ENCODE assay signal across 14 mouse cellular contexts in genomic region chr3:149256891-149257290, GRCm38 (mm10).
DNase-seq lines count a peak whose midpoint lies in the region; ATAC-seq and TF ChIP-seq lines count a peak whose summit lies in the region.
"Had no signal": no experiment of that assay in that cellular context is flagged by ENCODE, and none has a peak within 500 bp of the region (broad histone marks: within the 10 kb centered on the region; RNA-seq: fewer than 3 reads in every experiment).

No protein-coding gene starts in this region.

- no peak for ATAC-seq in hindbrain, postnatal 0 days
- no peak for ATAC-seq in hindbrain, embryonic 13.5 days (ENCODE audit: low FRiP score)
- ATAC-seq in lung, embryonic 14.5 days (ENCODE audit: insufficient read depth): peak; percentile 69; the same call in 1 of the 2 replicates
- no peak; the same call in 1 of the 2 replicates for ATAC-seq in embryonic facial prominence, embryonic 15.5 days (ENCODE audit: insufficient number of reproducible peaks, low FRiP score, low TSS enrichment, low read depth)
- ATAC-seq: forebrain, embryonic 13.5 days had no signal

- H3K9me3 ChIP-seq in hindbrain, postnatal 0 days (ENCODE audit: low read length): no peaks in the 10 kb centered on the region
- no peaks in the 10 kb centered on the region for H3K9me3 ChIP-seq in hindbrain, embryonic 13.5 days
- no peaks in the 10 kb centered on the region for H3K9me3 ChIP-seq in lung, embryonic 14.5 days (ENCODE audit: low read depth, low read length)
- no peaks in the 10 kb centered on the region for H3K9me3 ChIP-seq in embryonic facial prominence, embryonic 15.5 days (replicated peaks)
- H3K9me3 ChIP-seq: embryonic facial prominence, embryonic 12.5 days; forebrain, embryonic 13.5 days; liver, embryonic 13.5 days had no signal

- no peaks in the 10 kb centered on the region for H3K36me3 ChIP-seq in hindbrain, postnatal 0 days (ENCODE audit: insufficient read depth, low read length)
- no peaks in the 10 kb centered on the region for H3K36me3 ChIP-seq in hindbrain, embryonic 13.5 days
- no peaks in the 10 kb centered on the region for H3K36me3 ChIP-seq in lung, embryonic 14.5 days (ENCODE audit: insufficient read depth)
- H3K36me3 ChIP-seq in embryonic facial prominence, embryonic 15.5 days: no peaks in the 10 kb centered on the region
- H3K36me3 ChIP-seq: embryonic facial prominence, embryonic 12.5 days; liver, embryonic 13.5 days had no signal

- TF ChIP-seq CTCF in hindbrain, postnatal 0 days (IDR thresholded peaks at IDR 0.05; ENCODE audit: low read depth): no peak
- no peak for TF ChIP-seq CTCF in lung, embryonic 14.5 days (IDR thresholded peaks at IDR 0.05; ENCODE audit: low read depth)

- H3K27me3 ChIP-seq in hindbrain, postnatal 0 days (ENCODE audit: insufficient read depth, low read length): no peaks in the 10 kb centered on the region; the same call in none of the 2 replicates
- peaks cover 23% of the 10 kb centered on the region for H3K27me3 ChIP-seq in hindbrain, embryonic 13.5 days
- no peaks in the 10 kb centered on the region for H3K27me3 ChIP-seq in lung, embryonic 14.5 days (ENCODE audit: insufficient read depth, low read length)
- H3K27me3 ChIP-seq in embryonic facial prominence, embryonic 15.5 days: no peaks in the 10 kb centered on the region
- H3K27me3 ChIP-seq: CH12.LX; embryonic facial prominence, embryonic 12.5 days; forebrain, embryonic 13.5 days; liver, embryonic 13.5 days; megakaryocyte, embryonic 14.5 days had no signal

- H3K4me3 ChIP-seq in hindbrain, postnatal 0 days (ENCODE audit: low read length): no peak overlapping the region
- H3K4me3 ChIP-seq in hindbrain, embryonic 13.5 days: no peak overlapping the region
- H3K4me3 ChIP-seq in lung, embryonic 14.5 days (ENCODE audit: low read depth, low read length): no peak overlapping the region
- H3K4me3 ChIP-seq in embryonic facial prominence, embryonic 15.5 days (replicated peaks): no peak overlapping the region
- H3K4me3 ChIP-seq: embryonic facial prominence, embryonic 12.5 days; forebrain, embryonic 13.5 days; liver, embryonic 13.5 days; megakaryocyte, embryonic 14.5 days; myocyte had no signal

- H3K4me2 ChIP-seq in hindbrain, postnatal 0 days (ENCODE audit: low read depth, low read length): peak overlapping the region; percentile 16; the same call in 1 of the 2 replicates
- no peak overlapping the region for H3K4me2 ChIP-seq in hindbrain, embryonic 13.5 days
- H3K4me2 ChIP-seq in lung, embryonic 14.5 days: peak overlapping the region; percentile 43
- peak overlapping the region; percentile 13; the same call in 1 of the 2 replicates for H3K4me2 ChIP-seq in embryonic facial prominence, embryonic 15.5 days (replicated peaks)
- H3K4me2 ChIP-seq: embryonic facial prominence, embryonic 12.5 days; forebrain, embryonic 13.5 days; liver, embryonic 13.5 days had no signal

- H3K27ac ChIP-seq in hindbrain, postnatal 0 days: no peak overlapping the region
- H3K27ac ChIP-seq in hindbrain, embryonic 13.5 days: no peak overlapping the region
- no peak overlapping the region; the same call in 1 of the 2 replicates for H3K27ac ChIP-seq in lung, embryonic 14.5 days (ENCODE audit: low read depth)
- H3K27ac ChIP-seq in embryonic facial prominence, embryonic 15.5 days (replicated peaks): no peak overlapping the region
- H3K27ac ChIP-seq: embryonic facial prominence, embryonic 12.5 days; forebrain, embryonic 13.5 days; liver, embryonic 13.5 days had no signal

- peak; percentile 29 for DNase-seq in hindbrain, postnatal 0 days (ENCODE audit: low spot score)
- peak; percentile 84 for DNase-seq in lung, embryonic 14.5 days
- DNase-seq in lung, postnatal 4 days: no peak
- DNase-seq in kidney, postnatal 4 days: peak; percentile 14 to 38
- no peak for DNase-seq in embryo, embryonic 9.5 days (ENCODE audit: extremely low spot score)
- DNase-seq: adrenal gland, adult 2 months; liver, embryonic 13.5 days had no signal

- WGBS in hindbrain, postnatal 0 days: 36% methylated on average over 9 of the region's 9 CpGs
- WGBS in hindbrain, embryonic 13.5 days: 48% methylated on average over 9 of the region's 9 CpGs
- WGBS in lung, embryonic 14.5 days: 30% methylated on average over 9 of the region's 9 CpGs
- 32% methylated on average over 9 of the region's 9 CpGs for WGBS in embryonic facial prominence, embryonic 15.5 days

- no peak overlapping the region for H3K9ac ChIP-seq in hindbrain, postnatal 0 days (replicated peaks; ENCODE audit: low read length)
- H3K9ac ChIP-seq in hindbrain, embryonic 13.5 days: no peak overlapping the region
- no peak overlapping the region for H3K9ac ChIP-seq in lung, embryonic 14.5 days
- no peak overlapping the region for H3K9ac ChIP-seq in embryonic facial prominence, embryonic 15.5 days
- H3K9ac ChIP-seq: embryonic facial prominence, embryonic 12.5 days; forebrain, embryonic 13.5 days; liver, embryonic 13.5 days had no signal

- H3K4me1 ChIP-seq in hindbrain, postnatal 0 days (ENCODE audit: insufficient read depth, low read length): peaks cover 8% of the 10 kb centered on the region; the same call in 1 of the 2 replicates
- peaks cover 25% of the 10 kb centered on the region for H3K4me1 ChIP-seq in hindbrain, embryonic 13.5 days (replicated peaks)
- H3K4me1 ChIP-seq in lung, embryonic 14.5 days (ENCODE audit: insufficient read depth): peaks cover 6% of the 10 kb centered on the region
- H3K4me1 ChIP-seq in embryonic facial prominence, embryonic 15.5 days: peaks cover 10% of the 10 kb centered on the region; the same call in 1 of the 2 replicates
- H3K4me1 ChIP-seq: liver, embryonic 13.5 days; megakaryocyte, embryonic 14.5 days had no signal

Comparison
In these comparisons a context has a peak if more than half of its experiments do, and no peak if none do; other contexts are left out.
1. DNase-seq: peak in hindbrain, postnatal 0 days (single experiment), lung, embryonic 14.5 days (single experiment) and kidney, postnatal 4 days (2 of 2); none in lung, postnatal 4 days (0 of 2) and embryo, embryonic 9.5 days (single experiment).